Mouse (Mus musculus) heart, postnatal 25 days (tissue): Measurements from ENCODE around the gene Enox1. TPM values are rescaled to one million over a fixed set of nuclear protein-coding genes. Genes with fewer than 3 reads are reported as not detected.

ENCODE experiments used
- DNase-seq: peaks from one replicate; pipeline ENCODE4 v3.0.0; 2022; ENCODE audit warnings: low spot score
- intact Hi-C: fragments of 180-260 bp; cut with DNase I; formaldehyde crosslinking; loops from one replicate; pipeline ENCODE4 v1.15.1; 2025
- total RNA-seq, 2 experiments: library from RNA; stranded (reverse); gene quantifications; 2 replicates each; pipeline ENCODE4 v1.2.3; 2021

Enox1 gene
- total RNA-seq, 2 experiments from 2014 or later: 1.1 to 1.3 TPM

GRCm38 (mm10) chr14:77483076-77483475 lies 326.5 kb downstream of the Enox1 start:
- intact Hi-C loops: loop anchor here (10.0 kb wide), 1 partner anchor 102 kb away; no protein-coding TSS in a partner anchor
- DNase-seq: no peak

- DNase-seq: peak; percentile 77
- intact Hi-C loops: loop anchor here (10.0 kb wide), 1 partner anchor 100 kb away; no protein-coding TSS in a partner anchor
Measured at GRCm38 (mm10) chr14:77484951-77485447, 328.4 kb downstream of the Enox1 start.

- intact Hi-C loops: no loop called here
Measured at GRCm38 (mm10) chr14:77490699-77491098, 334.1 kb downstream of the Enox1 start.

GRCm38 (mm10) chr14:77491731-77492130 lies 335.2 kb downstream of the Enox1 start:
- no peak for DNase-seq
- intact Hi-C loops: no loop called here

More at GRCm38 (mm10) chr14:77490699-77491098, 334.1 kb downstream of the Enox1 start:
- DNase-seq: no peak

GRCm38 (mm10) chr14:77499996-77500581 lies 343.5 kb downstream of the Enox1 start:
- intact Hi-C loops: no loop called here
- DNase-seq: no peak

GRCm38 (mm10) chr14:77504458-77505135 lies 348.0 kb downstream of the Enox1 start:
- no peak for DNase-seq
- intact Hi-C loops: no loop called here

GRCm38 (mm10) chr14:77506341-77506740 lies 349.8 kb downstream of the Enox1 start:
- intact Hi-C loops: no loop called here
- no peak for DNase-seq

- no peak for DNase-seq
- intact Hi-C loops: no loop called here
Measured at GRCm38 (mm10) chr14:77508036-77508435, 351.5 kb downstream of the Enox1 start.

GRCm38 (mm10) chr14:77509042-77509441 lies 352.5 kb downstream of the Enox1 start:
- no peak for DNase-seq
- intact Hi-C loops: no loop called here

GRCm38 (mm10) chr14:77509924-77510323 lies 353.4 kb downstream of the Enox1 start:
- intact Hi-C loops: no loop called here
- DNase-seq: no peak

GRCm38 (mm10) chr14:77511137-77511870 lies 354.7 kb downstream of the Enox1 start:
- intact Hi-C loops: no loop called here
- no peak for DNase-seq

- DNase-seq: no peak
- intact Hi-C loops: no loop called here
Measured at GRCm38 (mm10) chr14:77518017-77518416, 361.5 kb downstream of the Enox1 start.

GRCm38 (mm10) chr14:77518941-77519695 lies 362.6 kb downstream of the Enox1 start:
- intact Hi-C loops: no loop called here
- DNase-seq: no peak

GRCm38 (mm10) chr14:77519701-77520100 lies 363.1 kb downstream of the Enox1 start:
- intact Hi-C loops: no loop called here
- DNase-seq: no peak

- intact Hi-C loops: no loop called here
- DNase-seq: no peak
Measured at GRCm38 (mm10) chr14:77524303-77524702, 367.7 kb downstream of the Enox1 start.

- intact Hi-C loops: no loop called here
Measured at GRCm38 (mm10) chr14:77526262-77526661, 369.7 kb downstream of the Enox1 start.

GRCm38 (mm10) chr14:77529201-77529600 lies 372.6 kb downstream of the Enox1 start:
- no peak for DNase-seq
- intact Hi-C loops: no loop called here

More at GRCm38 (mm10) chr14:77526262-77526661, 369.7 kb downstream of the Enox1 start:
- no peak for DNase-seq

GRCm38 (mm10) chr14:77529621-77530020 lies 373.1 kb downstream of the Enox1 start:
- DNase-seq: no peak
- intact Hi-C loops: no loop called here

GRCm38 (mm10) chr14:77533638-77534037 lies 377.1 kb downstream of the Enox1 start:
- DNase-seq: no peak
- intact Hi-C loops: no loop called here

GRCm38 (mm10) chr14:77534120-77534519 lies 377.6 kb downstream of the Enox1 start:
- DNase-seq: no peak
- intact Hi-C loops: no loop called here
